Comparison of ENCODE assay signal across 8 mouse cellular contexts in genomic region chr3:133600447-133601220, GRCm38 (mm10). TPM values are rescaled to one million over a fixed set of nuclear protein-coding genes. Genes with fewer than 3 reads are reported as not detected.
DNase-seq lines count a peak whose midpoint lies in the region; ATAC-seq and TF ChIP-seq lines count a peak whose summit lies in the region.

No protein-coding gene starts in this region.

- ATAC-seq in Patski, result peak; percentile 97
- ATAC-seq in intestine, embryonic 15.5 days, result peak; percentile 76
- peak; percentile 74 for ATAC-seq in midbrain, embryonic 12.5 days (ENCODE audit: low FRiP score, low read depth)
- ATAC-seq in stomach, embryonic 16.5 days (ENCODE audit: insufficient read depth, low FRiP score), result peak; percentile 81; the same call in 1 of the 2 replicates

- no peak overlapping the region for H3K9ac ChIP-seq in intestine, embryonic 15.5 days
- no peak overlapping the region for H3K9ac ChIP-seq in midbrain, embryonic 12.5 days (replicated peaks)
- no peak overlapping the region; the same call in 1 of the 2 replicates for H3K9ac ChIP-seq in stomach, embryonic 16.5 days (ENCODE audit: low read length)

- peaks cover 16% of the 10 kb centered on the region for H3K4me1 ChIP-seq in embryonic facial prominence, embryonic 10.5 days
- 0 out of 2 replicates have a peak, but pooled peaks cover 4% of the 10 kb centered on the region for H3K4me1 ChIP-seq in intestine, embryonic 15.5 days (replicated peaks)
- peaks cover 9% of the 10 kb centered on the region for H3K4me1 ChIP-seq in midbrain, embryonic 12.5 days
- peaks cover 16% of the 10 kb centered on the region for H3K4me1 ChIP-seq in stomach, embryonic 16.5 days (ENCODE audit: control insufficient read depth, insufficient read depth, low read length)

- 0 out of 2 replicates have a peak overlapping the region, but pooled peaks have one; percentile 14 for H3K4me3 ChIP-seq in embryonic facial prominence, embryonic 10.5 days
- no peak overlapping the region for H3K4me3 ChIP-seq in intestine, embryonic 15.5 days (replicated peaks)
- no peak overlapping the region for H3K4me3 ChIP-seq in midbrain, embryonic 12.5 days
- H3K4me3 ChIP-seq in stomach, embryonic 16.5 days (replicated peaks; ENCODE audit: low read length), result no peak overlapping the region

- H3K4me2 ChIP-seq in intestine, embryonic 15.5 days (replicated peaks), result no peak overlapping the region
- peak overlapping the region; percentile 14 for H3K4me2 ChIP-seq in midbrain, embryonic 12.5 days (replicated peaks)
- peak overlapping the region; percentile 34 for H3K4me2 ChIP-seq in stomach, embryonic 16.5 days (ENCODE audit: low read depth, low read length)

- intact Hi-C loops in gastrocnemius, postnatal 36 days (cut with DNase I), result no loop called here

- H3K27ac ChIP-seq in embryonic facial prominence, embryonic 10.5 days (replicated peaks), result peak overlapping the region; percentile 79
- peak overlapping the region; percentile 15; the same call in 1 of the 2 replicates for H3K27ac ChIP-seq in intestine, embryonic 15.5 days
- peak overlapping the region; percentile 31; the same call in 1 of the 2 replicates for H3K27ac ChIP-seq in midbrain, embryonic 12.5 days (replicated peaks)
- H3K27ac ChIP-seq in stomach, embryonic 16.5 days (ENCODE audit: low read length), result peak overlapping the region; percentile 73

- H3K9me3 ChIP-seq in embryonic facial prominence, embryonic 10.5 days, result no peaks in the 10 kb centered on the region
- no peaks in the 10 kb centered on the region for H3K9me3 ChIP-seq in intestine, embryonic 15.5 days
- no peaks in the 10 kb centered on the region for H3K9me3 ChIP-seq in midbrain, embryonic 12.5 days
- no peaks in the 10 kb centered on the region for H3K9me3 ChIP-seq in stomach, embryonic 16.5 days (replicated peaks; ENCODE audit: control insufficient read depth, low read length)

- POLR2A ChIA-PET in Patski (lab: Charles Lee), result interaction anchor here (0.6 kb wide), 1 partner anchor 26 kb away, joined by 4 read pairs; no protein-coding TSS in a partner anchor

- H3K27me3 ChIP-seq in Patski, result no peaks in the 10 kb centered on the region
- no peaks in the 10 kb centered on the region for H3K27me3 ChIP-seq in embryonic facial prominence, embryonic 10.5 days (replicated peaks; ENCODE audit: low read depth, poor library complexity, severe bottlenecking)
- H3K27me3 ChIP-seq in intestine, embryonic 15.5 days (replicated peaks), result no peaks in the 10 kb centered on the region
- H3K27me3 ChIP-seq in midbrain, embryonic 12.5 days, result no peaks in the 10 kb centered on the region
- H3K27me3 ChIP-seq in stomach, embryonic 16.5 days (ENCODE audit: control insufficient read depth, insufficient read depth, low read length), result no peaks in the 10 kb centered on the region

- DNase-seq in Patski (ENCODE audit: low read depth, low spot score), result no peak
- peak; percentile 54 for DNase-seq in embryonic facial prominence, embryonic 10.5 days (ENCODE audit: low spot score)
- DNase-seq in gastrocnemius, postnatal 36 days, result peak; percentile 42 to 47
- DNase-seq in left cerebral cortex, adult 8-10 months (ENCODE audit: low spot score in 2 of 2), result peak; percentile 33 to 58
- no peak for DNase-seq in thymus, adult 18-20 months

- WGBS in embryonic facial prominence, embryonic 10.5 days, result 16% methylated on average over 11 of the region's 11 CpGs
- WGBS in intestine, embryonic 15.5 days, result 22% methylated on average over 11 of the region's 11 CpGs
- 8% methylated on average over 11 of the region's 11 CpGs for WGBS in midbrain, embryonic 12.5 days
- 20% methylated on average over 11 of the region's 11 CpGs for WGBS in stomach, embryonic 16.5 days

- in situ Hi-C loops in Patski (cut with MboI; ENCODE audit: low pct_unique_long_range_greater_than_20kb), result no loop called here

- TF ChIP-seq CTCF in Patski (IDR thresholded peaks at IDR 0.05), result no peak

- H3K36me3 ChIP-seq in embryonic facial prominence, embryonic 10.5 days (replicated peaks), result no peaks in the 10 kb centered on the region
- no peaks in the 10 kb centered on the region for H3K36me3 ChIP-seq in intestine, embryonic 15.5 days
- H3K36me3 ChIP-seq in midbrain, embryonic 12.5 days, result no peaks in the 10 kb centered on the region
- H3K36me3 ChIP-seq in stomach, embryonic 16.5 days (ENCODE audit: control insufficient read depth, insufficient read depth, low read length), result no peaks in the 10 kb centered on the region

- CTCF ChIA-PET in Patski (lab: Charles Lee), result interaction anchor here (0.8 to 1.5 kb wide), 6 partner anchors 13 to 157 kb away, joined by 3 to 4 read pairs (median 4); no protein-coding TSS in a partner anchor

RNA-seq across cellular contexts. Expression of gene Tet2, which starts 55.7 kb away (rescaled TPM):
- 15.7 TPM for polyA plus RNA-seq in Patski (2021)
- polyA plus RNA-seq in embryonic facial prominence, embryonic 10.5 days (2016; fragmentation: Nextera tagmentation; extraction: Ambion mirVana), result 18.5 and 19.0 TPM in 2 replicates
- total RNA-seq in gastrocnemius, postnatal 36 days (2021), result 10 to 100 TPM; 17.1 to 27.5 TPM
- polyA plus RNA-seq in intestine, embryonic 15.5 days (2015; fragmentation: Nextera tagmentation; extraction: Ambion mirVana), result 13.6 and 15.0 TPM in 2 replicates
- 10 to 100 TPM; 40.4 to 51.3 (median 44.4) TPM for total RNA-seq in left cerebral cortex, adult 8-10 months (2022)
- polyA plus RNA-seq in midbrain, embryonic 12.5 days (2016; fragmentation: Nextera tagmentation; extraction: Ambion mirVana), result 26.3 and 31.5 TPM in 2 replicates
- 13.4 and 16.6 TPM in 2 replicates for polyA plus RNA-seq in stomach, embryonic 16.5 days (2015; fragmentation: Nextera tagmentation; extraction: Ambion mirVana)

Comparison
In these comparisons a context has a peak if more than half of its experiments do, and no peak if none do; other contexts are left out.
1. DNase-seq: peak in embryonic facial prominence, embryonic 10.5 days (single experiment), gastrocnemius, postnatal 36 days (2 of 2) and left cerebral cortex, adult 8-10 months (2 of 2); none in Patski (single experiment) and thymus, adult 18-20 months (0 of 2).
2. H3K27ac ChIP-seq: peak in every context shown above with its lines; median percentile 79 in embryonic facial prominence, embryonic 10.5 days; 73 in stomach, embryonic 16.5 days; 31 in midbrain, embryonic 12.5 days; 15 in intestine, embryonic 15.5 days.
3. Peak in every context shown above with its lines, with median percentiles within 50 percentile points of each other: ATAC-seq.